Mouse (Mus musculus) limb, embryonic 10.5 days (tissue): ENCODE measurements at regions not wholly inside any gene's neighbourhood (a gene's known extent, or its start where the extent isn't known, plus 50 kb on each side); places are given as distances from the start of the nearest gene placed in this dataset.
A peak's percentile ranks its signal among the peaks of the same experiment; 100 is the strongest.

ENCODE experiments used
- DNase-seq: peaks from one replicate; pipeline ENCODE4 v3.0.0-alpha.2; 2017; ENCODE audit warnings: low spot score
- H3K27ac ChIP-seq: fragments of 300-500 bp; sonication (generic); 2 replicates; pipeline ENCODE4 v1.5.1; 2016; ENCODE audit warnings: mild to moderate bottlenecking
- H3K27me3 ChIP-seq: fragments of 300-500 bp; sonication (generic); 2 replicates; pipeline ENCODE4 v1.6.1; 2016; ENCODE audit warnings: low read depth, mild to moderate bottlenecking; ENCODE audit not compliant: poor library complexity, severe bottlenecking
- H3K36me3 ChIP-seq: fragments of 300-500 bp; sonication (generic); 2 replicates; pipeline ENCODE4 v1.6.1; 2016; ENCODE audit warnings: mild to moderate bottlenecking, moderate library complexity
- H3K4me1 ChIP-seq: fragments of 300-500 bp; sonication (generic); 2 replicates; pipeline ENCODE4 v1.6.1; 2016
- H3K4me3 ChIP-seq: fragments of 300-500 bp; sonication (generic); 2 replicates; pipeline ENCODE4 v1.5.1; 2016; ENCODE audit warnings: mild to moderate bottlenecking, moderate library complexity
- H3K9me3 ChIP-seq: fragments of 300-500 bp; sonication (generic); replicated peaks from 2 replicates; pipeline ENCODE4 v1.6.1; 2016; ENCODE audit warnings: mild to moderate bottlenecking
- whole genome bisulfite sequencing: fragments of 180-500 bp; shearing (Covaris S2); methylation state at CpG from one replicate; pipeline ENCODE4 v1.1.7; 2016; 5-methylcytosine and 5-hydroxymethylcytosine counted together

DNA sequence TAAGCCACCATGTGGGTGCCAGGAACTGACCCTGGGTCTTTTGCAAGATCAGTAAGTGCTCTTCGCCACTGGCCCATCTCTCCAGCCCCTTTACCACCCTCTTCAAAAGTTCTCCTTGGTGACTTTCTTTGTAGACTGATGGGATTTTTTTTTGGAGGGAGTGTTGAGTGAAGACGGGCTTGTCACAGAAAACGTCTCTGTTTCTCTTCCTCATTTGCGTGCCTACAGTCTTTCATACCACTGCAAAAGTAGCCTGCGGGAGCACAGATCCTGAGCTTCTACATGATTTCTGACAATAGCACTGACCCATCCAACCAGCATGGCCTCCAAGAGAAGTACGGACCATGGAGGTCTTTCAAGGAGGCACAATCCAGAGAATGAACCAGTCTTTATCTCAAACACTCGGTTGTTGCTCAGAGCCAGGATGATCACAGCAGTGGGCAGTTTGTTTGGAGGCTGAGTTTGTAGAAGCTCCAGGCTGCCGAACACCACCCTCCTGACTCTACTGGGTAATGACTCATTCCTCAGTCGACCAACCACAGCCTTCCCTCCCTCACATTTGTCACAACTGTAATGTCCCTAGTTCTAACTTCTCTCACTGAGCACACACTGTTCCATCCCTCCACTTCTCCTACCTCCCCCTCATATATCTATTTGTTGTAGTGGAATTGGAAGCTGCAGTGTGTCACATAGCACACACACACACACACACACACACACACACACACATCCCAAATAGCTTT, 237.0 kb downstream of the Dact1 start:
- H3K4me3 ChIP-seq: no peak overlapping the region
- H3K36me3 ChIP-seq: no peaks in the 10 kb centered on the region
- H3K27ac ChIP-seq: no peak overlapping the region
- peaks cover 25% of the 10 kb centered on the region for H3K4me1 ChIP-seq
- WGBS: 90% methylated on average over 9 of the region's 9 CpGs
- H3K9me3 ChIP-seq: no peaks in the 10 kb centered on the region
- no peak for DNase-seq
- no peaks in the 10 kb centered on the region for H3K27me3 ChIP-seq

DNA sequence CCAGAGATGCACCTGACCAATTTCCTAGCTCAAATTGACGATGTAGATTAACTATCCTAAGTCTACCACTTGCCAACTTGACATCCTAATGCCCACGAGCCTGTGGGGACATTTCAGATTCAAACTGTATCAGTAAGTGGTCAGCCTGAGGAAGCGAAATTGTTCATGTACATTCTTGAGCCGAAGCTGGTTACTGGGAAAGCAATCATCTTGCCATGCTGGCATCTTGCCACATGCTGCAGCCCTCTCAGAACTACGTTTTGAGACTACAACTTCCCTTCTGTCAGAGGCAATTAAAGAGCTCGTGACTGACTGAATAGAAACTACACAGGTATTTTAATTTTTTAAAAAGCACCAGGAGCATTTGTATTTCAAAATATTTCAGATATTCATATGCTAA, 239.7 kb downstream of the Dact1 start:
- peaks cover 8% of the 10 kb centered on the region for H3K4me1 ChIP-seq
- no peak for DNase-seq
- no peak overlapping the region for H3K4me3 ChIP-seq
- no peaks in the 10 kb centered on the region for H3K9me3 ChIP-seq
- H3K27me3 ChIP-seq: no peaks in the 10 kb centered on the region
- H3K36me3 ChIP-seq: no peaks in the 10 kb centered on the region
- WGBS: 91% methylated on average over 6 of the region's 6 CpGs
- no peak overlapping the region for H3K27ac ChIP-seq

DNA sequence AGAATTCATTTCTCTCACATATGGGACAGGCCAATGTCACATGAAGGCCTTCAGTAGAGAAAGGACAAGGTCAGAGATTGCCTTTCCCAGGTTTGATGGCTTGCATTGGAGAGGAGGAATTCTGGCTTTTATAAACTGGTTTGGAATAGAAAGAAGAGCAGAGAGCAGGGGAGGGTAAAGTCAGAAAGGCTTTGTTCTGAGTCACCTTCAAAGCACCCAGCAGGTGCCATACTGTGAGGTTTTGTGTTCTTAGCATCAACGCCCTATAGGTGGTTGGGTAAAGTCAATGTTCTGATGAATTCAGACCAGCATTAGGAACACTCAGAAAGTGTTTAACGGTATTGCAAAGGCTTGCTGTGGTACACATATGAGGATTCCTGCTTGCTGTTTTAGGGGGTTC, 244.5 kb downstream of the Dact1 start:
- Histone ChIP-seq H3K4me3 (no peak overlapping the region), H3K27ac (no peak overlapping the region), H3K9me3 (no peaks in the 10 kb centered on the region), H3K27me3 (no peaks in the 10 kb centered on the region), H3K36me3 (no peaks in the 10 kb centered on the region), H3K4me1 (no peaks in the 10 kb centered on the region)
- no peak for DNase-seq
- 69% methylated on average over 2 of the region's 2 CpGs for WGBS

DNA sequence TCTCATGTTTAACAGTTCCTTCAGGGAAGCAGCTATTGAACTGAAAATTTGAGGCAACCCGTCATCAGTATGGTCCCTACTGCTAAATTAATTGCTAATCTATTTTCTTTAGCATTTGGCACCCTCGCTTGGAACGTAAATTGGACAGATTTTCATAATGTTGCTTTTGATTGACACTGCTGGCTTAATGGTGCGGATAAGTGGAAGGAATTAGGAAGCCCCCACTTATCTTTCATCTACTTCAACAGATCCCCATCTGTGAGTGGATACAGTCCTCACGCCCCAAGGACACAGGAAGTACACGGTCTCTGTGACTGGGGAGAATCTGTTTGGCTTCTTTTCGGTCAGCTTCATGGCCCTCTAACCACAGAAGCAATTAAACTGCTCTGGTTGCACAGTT, 251.6 kb downstream of the Dact1 start:
- Histone ChIP-seq H3K4me1 (no peaks in the 10 kb centered on the region; the same call in 1 of the 2 replicates), H3K4me3 (no peak overlapping the region), H3K9me3 (no peaks in the 10 kb centered on the region), H3K27me3 (no peaks in the 10 kb centered on the region), H3K36me3 (no peaks in the 10 kb centered on the region), H3K27ac (no peak overlapping the region)
- WGBS: 77% methylated on average over 7 of the region's 7 CpGs
- peak; percentile 15 for DNase-seq

DNA sequence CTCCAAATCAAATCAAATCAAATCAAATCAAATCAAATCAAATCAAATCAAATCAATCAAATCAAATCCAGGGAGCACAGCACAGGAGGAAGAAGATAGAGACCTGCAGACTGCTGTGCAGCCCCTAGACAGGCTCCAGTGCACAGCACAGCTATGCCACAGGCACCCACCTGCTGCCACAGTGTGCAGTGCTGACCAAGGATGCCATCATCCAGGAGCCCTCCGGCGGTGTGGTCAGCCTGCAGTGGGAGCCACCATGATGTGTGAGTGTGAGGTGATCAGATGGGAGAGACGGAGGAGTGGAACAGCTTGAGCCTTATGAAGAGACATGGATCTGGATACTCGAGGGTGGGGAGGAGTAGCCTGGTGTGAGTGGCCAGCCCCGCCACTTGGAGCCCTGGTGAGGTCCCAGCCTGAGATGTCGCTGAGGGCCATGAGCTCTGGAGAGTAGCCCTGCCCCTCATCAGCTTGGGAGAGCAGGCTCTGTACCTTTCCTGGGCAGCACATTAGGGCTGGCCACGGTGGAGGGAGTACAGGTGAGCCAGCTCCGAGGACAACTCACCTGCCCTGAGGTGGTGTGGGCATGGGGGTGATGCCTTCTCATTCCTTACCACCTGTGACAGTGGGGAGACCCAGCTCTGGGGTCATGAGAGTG, 252.4 kb downstream of the Dact1 start:
- peak; percentile 21 for DNase-seq
- Histone ChIP-seq H3K4me3 (no peak overlapping the region), H3K27ac (peak overlapping the region; percentile 47; the same call in 1 of the 2 replicates), H3K9me3 (no peaks in the 10 kb centered on the region), H3K4me1 (no peaks in the 10 kb centered on the region; the same call in 1 of the 2 replicates), H3K36me3 (no peaks in the 10 kb centered on the region), H3K27me3 (no peaks in the 10 kb centered on the region)
- WGBS: 83% methylated on average over 8 of the region's 8 CpGs

DNA sequence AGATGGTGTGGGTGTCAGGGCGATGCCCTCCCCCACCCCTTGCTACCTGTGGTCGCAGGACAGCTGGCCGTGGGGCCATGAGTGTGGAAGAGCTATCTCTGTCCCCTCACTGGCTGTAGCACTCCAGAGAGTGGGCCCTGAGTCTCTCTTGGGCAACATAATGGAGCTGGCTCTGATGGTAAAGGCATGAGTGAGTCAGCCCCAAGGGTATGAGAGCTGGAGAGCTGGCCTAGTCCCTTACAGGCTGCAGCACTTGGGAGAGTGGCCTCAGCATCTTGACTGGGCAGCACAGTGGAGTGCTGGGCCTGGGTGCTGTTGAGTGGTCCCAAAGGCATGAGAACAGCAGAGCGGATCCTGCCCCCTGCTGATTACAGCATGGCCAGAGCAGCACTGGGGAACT, 253.5 kb downstream of the Dact1 start:
- Histone ChIP-seq H3K36me3 (no peaks in the 10 kb centered on the region), H3K9me3 (no peaks in the 10 kb centered on the region), H3K27ac (peak overlapping the region; percentile 47; the same call in 1 of the 2 replicates), H3K4me1 (no peaks in the 10 kb centered on the region; the same call in 1 of the 2 replicates), H3K27me3 (no peaks in the 10 kb centered on the region), H3K4me3 (no peak overlapping the region)
- DNase-seq: peak; percentile 19
- WGBS: 96% methylated on average over 4 of the region's 4 CpGs

DNA sequence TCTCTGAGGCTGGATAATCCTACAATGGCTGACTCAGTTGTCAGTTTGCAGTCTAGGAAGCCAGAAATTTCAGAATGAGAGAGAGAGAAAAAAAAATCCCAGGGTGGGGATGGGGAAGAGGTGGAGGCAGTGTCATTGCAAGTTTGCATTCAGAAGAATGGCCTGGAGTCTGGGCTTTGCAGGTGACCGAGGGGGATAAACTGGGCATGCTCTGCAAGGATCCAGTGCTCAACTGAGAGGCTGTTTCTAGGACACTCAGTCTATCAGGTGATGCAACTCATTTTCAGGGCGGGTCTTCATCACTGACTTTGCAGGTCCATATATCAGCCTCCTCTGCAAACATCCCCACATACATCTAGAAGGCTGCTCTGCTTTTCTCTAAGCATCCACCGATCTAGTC, 256.7 kb downstream of the Dact1 start:
- Histone ChIP-seq H3K4me1 (peaks cover 7% of the 10 kb centered on the region; the same call in 1 of the 2 replicates), H3K9me3 (no peaks in the 10 kb centered on the region), H3K36me3 (no peaks in the 10 kb centered on the region), H3K4me3 (no peak overlapping the region), H3K27ac (no peak overlapping the region), H3K27me3 (no peaks in the 10 kb centered on the region)
- WGBS: 88% methylated on average over 3 of the region's 3 CpGs
- DNase-seq: no peak

DNA sequence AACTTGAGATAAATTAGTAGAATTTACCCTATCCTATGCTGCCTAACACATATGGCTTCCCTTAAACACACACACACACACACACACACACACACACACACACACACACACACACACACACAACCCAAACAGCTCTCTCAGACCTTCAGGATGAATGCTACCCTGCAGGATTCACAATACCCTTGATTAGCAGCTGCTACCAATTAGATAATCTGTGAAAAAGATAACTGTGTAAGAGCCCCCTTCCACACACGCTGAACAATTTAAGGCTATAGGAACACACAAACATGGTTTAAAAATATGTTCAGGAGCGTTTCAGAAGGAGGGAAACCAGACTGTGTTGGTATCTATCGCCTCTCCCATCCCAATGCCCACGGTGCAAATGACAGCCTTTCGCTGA, 258.6 kb downstream of the Dact1 start:
- Histone ChIP-seq H3K9me3 (no peaks in the 10 kb centered on the region), H3K4me3 (no peak overlapping the region), H3K27me3 (no peaks in the 10 kb centered on the region), H3K36me3 (no peaks in the 10 kb centered on the region), H3K4me1 (peaks cover 16% of the 10 kb centered on the region), H3K27ac (no peak overlapping the region)
- 78% methylated on average over 5 of the region's 5 CpGs for WGBS
- DNase-seq: peak; percentile 26

DNA sequence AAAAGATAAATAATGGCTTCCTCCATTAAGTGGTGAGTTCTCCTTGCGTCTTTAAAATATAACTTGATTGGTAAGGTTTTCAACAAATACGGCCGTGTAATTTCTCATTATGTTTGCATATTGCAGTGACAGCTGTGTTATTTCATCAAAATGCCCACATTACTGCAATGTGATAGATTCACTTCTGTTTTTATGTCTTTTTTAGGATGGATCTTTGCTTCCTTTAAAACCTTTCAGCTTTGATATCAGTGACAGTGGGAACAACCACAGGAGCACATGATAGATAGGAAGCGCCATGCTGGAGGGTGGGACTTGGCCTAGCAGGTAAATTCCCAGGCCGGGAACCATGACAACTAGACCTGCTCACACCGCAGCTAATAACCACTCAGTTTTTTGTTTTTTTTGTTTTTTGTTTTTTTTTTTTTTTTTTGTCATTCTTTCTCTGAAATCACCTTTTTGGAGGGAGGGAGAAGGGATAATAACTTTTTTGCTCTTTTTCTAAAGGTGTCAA, 259.3 kb downstream of the Dact1 start:
- H3K36me3 ChIP-seq: no peaks in the 10 kb centered on the region
- DNase-seq: no peak
- no peaks in the 10 kb centered on the region for H3K27me3 ChIP-seq
- no peaks in the 10 kb centered on the region for H3K9me3 ChIP-seq
- peaks cover 17% of the 10 kb centered on the region for H3K4me1 ChIP-seq
- no peak overlapping the region for H3K27ac ChIP-seq
- 81% methylated on average over 6 of the region's 6 CpGs for WGBS
- no peak overlapping the region for H3K4me3 ChIP-seq

DNA sequence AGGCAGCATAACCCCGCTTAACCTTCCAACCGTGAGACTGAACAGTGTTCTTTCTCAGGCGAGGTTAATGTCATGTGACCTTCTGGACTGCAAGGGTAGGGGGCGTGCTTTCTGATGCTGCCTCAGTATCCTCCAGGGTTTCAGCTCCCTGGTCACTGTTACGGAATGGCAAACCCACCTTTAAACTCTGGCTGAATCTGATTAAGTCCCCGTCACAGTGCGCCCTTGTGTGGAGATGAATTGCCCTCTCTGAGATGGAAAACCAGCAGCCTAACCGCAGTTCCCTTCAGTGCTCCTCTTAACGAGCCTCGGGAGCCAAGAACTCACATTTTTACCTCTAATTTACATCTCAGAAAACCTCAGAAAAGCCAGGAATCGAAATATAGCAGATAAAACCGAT, 260.0 kb downstream of the Dact1 start:
- Histone ChIP-seq H3K36me3 (no peaks in the 10 kb centered on the region), H3K27me3 (no peaks in the 10 kb centered on the region), H3K9me3 (no peaks in the 10 kb centered on the region), H3K4me3 (no peak overlapping the region), H3K4me1 (peaks cover 17% of the 10 kb centered on the region), H3K27ac (no peak overlapping the region)
- DNase-seq: peak; percentile 45
- WGBS: 35% methylated on average over 12 of the region's 12 CpGs

DNA sequence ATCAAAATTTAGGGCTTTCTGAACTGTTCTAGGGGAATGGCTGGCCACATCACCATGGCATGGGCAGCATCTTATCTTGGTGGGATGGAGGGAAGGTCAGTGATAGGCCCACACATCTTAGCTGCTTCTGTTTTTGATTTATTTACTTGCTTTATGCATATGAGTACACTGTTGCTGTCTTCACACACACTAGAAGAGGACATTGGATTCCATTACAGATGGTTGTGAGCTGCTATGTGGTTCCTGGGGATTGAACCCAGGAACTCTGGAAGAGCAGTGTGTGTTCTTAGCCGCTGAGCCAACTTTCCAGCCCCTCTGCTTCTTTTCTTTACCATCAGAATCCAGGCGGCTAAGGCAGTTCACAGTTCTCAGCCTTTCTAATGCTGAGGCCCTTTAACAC, 260.4 kb downstream of the Dact1 start:
- Histone ChIP-seq H3K4me1 (peaks cover 17% of the 10 kb centered on the region), H3K27ac (no peak overlapping the region), H3K27me3 (no peaks in the 10 kb centered on the region), H3K9me3 (no peaks in the 10 kb centered on the region), H3K4me3 (no peak overlapping the region), H3K36me3 (no peaks in the 10 kb centered on the region)
- WGBS: 78% methylated on average over 2 of the region's 2 CpGs
- DNase-seq: peak; percentile 27

DNA sequence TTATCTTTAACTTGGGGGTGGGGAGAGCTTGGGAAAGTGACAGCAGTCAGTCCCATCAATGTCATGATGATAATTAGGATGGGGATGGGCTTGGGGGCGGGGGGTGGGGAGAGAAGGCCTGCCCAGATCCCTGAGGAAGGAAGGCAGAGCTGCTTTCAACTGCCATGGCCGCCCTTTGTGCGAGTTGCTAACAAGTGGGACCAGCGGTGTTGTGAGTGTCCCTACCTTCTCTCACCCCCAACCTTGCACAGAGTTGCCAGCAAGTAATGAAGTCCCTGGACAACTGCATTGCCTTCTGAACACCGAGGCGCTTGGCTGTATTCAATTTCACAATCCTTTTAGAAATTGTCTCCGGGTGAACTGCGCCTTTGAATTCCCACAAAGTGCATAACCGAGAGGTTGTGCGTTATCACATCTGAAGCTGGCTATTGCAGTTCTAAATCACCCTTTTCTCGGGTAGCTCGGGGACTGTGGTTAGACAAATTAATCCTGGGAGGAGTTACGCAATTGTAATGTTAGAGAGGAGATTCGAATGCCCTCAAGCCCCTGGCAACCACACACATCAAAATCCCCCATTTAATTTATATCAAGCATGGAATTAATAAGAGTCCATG, 257.9 kb upstream of the Daam1 start:
- no peak overlapping the region for H3K4me3 ChIP-seq
- peaks cover 8% of the 10 kb centered on the region; the same call in 1 of the 2 replicates for H3K27me3 ChIP-seq
- H3K27ac ChIP-seq: 0 out of 2 replicates have a peak overlapping the region, but pooled peaks have one; percentile 3
- peaks cover 28% of the 10 kb centered on the region for H3K4me1 ChIP-seq
- WGBS: 51% methylated on average over 14 of the region's 14 CpGs
- no peaks in the 10 kb centered on the region for H3K9me3 ChIP-seq
- no peak for DNase-seq
- H3K36me3 ChIP-seq: no peaks in the 10 kb centered on the region

DNA sequence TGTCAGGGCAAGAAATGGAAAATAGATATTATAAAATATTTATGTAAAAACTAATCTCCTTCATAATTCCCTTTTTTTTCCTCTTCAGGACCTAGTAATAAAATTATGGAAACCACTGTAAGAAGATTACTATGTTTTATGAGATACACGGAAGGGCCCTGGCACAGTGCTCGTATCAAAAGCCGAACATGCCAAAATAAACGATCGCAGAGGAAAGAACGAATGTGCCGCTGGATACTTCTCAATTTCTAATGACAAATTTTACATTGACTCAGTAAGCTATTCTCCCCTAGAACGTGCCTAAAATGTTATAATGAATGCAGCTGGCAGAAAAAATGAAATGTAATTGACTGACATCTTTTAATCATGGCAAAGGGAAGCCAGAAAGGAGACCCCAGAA, 257.4 kb upstream of the Daam1 start:
- Histone ChIP-seq H3K4me3 (no peak overlapping the region), H3K27ac (no peak overlapping the region), H3K27me3 (peaks cover 11% of the 10 kb centered on the region; the same call in 1 of the 2 replicates), H3K4me1 (peaks cover 31% of the 10 kb centered on the region), H3K36me3 (no peaks in the 10 kb centered on the region), H3K9me3 (no peaks in the 10 kb centered on the region)
- no peak for DNase-seq
- 92% methylated on average over 8 of the region's 8 CpGs for WGBS
